Mouse (Mus musculus) ovary, postnatal 36 days (tissue): ENCODE data around the gene Mrps21.
A peak's percentile ranks its signal among the peaks of the same experiment; 100 is the strongest.
"Not testable (repeated sequence)": the region's sequence is repeated elsewhere in the genome, so short reads cannot be mapped to it uniquely, and the experiment has no call there.

Experiments used
- DNase-seq: peaks from one replicate; pipeline ENCODE4 v3.0.0; 2022; ENCODE audit warnings: low spot score, mixed read lengths

The Mrps21 gene

DNA sequence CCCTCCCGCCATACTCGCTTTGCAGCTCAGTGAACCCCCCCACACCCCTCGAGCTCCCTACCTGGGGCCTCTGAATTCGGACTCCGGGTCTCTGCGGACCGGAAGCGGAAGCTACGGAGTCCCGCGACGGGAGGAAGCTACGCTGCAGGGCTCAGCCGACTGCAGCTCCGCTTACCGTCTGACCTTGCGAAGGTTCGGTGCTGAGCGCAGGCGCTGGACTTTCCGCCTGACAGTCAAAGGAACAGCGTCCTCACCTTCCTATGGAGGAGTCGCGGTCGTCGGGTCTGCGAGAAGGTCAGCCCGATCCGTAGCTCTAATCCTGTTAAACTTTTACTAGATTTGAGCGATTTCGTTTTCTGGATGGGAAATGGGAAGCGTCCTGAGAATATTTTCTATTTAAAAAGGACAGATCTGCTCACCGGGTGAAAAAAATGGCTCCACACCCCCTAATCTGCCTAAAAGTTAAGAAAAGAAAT is at the start of gene Mrps21:
Gene Mrps21 (minus strand): TSS at position 128 of the 476 bp plus-strand sequence.
- DNase-seq = peak; percentile 86

DNA sequence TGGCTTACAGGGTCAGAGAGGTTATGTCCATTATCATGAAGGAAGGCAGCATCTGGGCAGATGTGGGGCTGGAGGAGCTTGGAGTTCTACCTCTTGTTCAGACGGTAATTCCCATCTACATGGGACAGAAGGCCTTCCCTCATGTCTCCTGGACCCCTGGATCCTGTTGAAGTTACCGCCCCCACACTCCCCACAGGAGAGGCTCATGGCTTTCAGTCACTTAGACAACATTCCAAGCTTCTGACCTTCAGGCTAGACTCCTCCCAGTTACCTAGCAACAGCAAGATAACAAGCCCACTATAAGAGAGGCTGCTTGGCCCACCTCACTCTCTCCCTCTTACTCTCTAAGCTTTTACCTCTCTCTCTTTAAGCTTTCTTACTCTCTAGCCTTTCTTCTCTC is 49.2 kb upstream of the Mrps21 start:
- DNase-seq = not testable (repeated sequence)

DNA sequence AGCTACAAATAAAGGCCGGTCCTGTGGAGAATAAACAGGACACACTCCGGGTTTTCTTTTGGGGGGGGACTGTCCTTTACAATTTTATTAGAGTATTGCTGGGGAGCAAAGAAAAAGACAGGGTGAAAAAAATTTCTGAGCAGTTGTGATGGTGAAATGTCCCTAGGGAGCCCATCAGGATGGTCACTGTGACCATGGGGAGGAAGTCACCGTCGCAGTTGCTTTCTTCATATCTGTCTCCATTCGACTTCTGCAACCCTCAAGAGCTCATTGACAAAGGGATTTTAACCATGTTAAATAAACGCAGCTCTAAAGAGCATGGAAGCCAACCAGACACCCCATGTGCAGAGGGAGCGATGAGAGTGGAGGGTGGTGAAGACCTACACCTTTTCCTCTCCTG is 45.4 kb upstream of the Mrps21 start:
- DNase-seq = no peak

DNA sequence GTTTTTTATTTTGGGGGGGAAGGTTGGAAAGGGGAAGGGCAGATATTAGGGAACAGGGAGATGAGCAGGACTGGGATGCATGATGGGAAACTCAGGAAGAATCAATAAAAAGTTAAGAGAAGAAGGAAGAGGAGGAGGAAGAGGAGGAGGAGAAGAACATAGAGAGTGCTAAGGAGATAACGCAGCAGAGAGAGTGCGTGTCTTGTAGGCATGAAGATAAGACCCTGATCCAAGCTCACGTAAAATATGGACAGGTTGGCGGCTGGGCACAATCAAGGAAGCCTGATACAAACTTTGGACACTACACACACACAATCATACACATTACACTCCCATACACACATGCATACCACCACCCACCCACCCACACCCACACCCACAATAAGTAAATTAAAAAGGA is 43.4 kb upstream of the Mrps21 start:
- no peak for DNase-seq

DNA sequence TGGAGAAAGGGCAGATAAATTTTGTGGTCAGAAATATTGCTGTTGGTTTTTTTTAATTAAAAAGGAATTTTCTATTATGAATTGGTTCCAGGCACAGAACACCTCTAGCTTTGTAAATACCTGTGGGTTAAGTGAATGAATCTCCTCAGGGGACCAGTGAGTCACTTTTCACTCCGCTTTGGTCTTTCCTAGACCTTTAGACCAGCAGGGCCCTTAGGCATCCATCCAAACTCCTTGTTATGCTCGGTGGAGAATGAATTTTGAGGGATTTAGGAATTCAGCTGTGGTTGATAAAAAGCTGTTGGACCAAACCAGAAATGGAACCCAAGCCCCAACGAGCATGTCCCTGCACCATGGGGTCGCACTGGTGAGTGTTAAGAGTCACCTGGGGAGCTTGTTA is 36.3 kb upstream of the Mrps21 start:
- no peak for DNase-seq

DNA sequence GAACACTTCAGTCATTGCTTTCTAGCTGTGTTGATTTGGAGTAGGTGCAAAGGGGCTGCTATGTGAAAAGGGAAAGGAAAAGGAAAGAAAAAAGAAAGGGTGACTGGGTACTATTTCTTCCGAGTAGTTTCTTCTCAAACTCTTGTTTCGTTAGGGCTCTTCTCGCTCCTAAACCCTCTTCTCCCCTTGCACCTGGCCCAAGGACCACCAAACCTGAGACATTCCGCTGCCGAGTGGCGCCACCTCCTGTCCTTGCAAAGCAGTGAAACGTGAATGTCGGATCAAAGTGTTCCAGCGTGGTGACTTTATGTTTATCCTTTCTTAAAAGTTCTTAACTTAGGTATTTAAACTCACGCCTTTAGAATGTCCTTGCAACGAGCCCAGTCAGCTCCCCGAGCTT is 35.5 kb upstream of the Mrps21 start:
- DNase-seq = peak; percentile 56

DNA sequence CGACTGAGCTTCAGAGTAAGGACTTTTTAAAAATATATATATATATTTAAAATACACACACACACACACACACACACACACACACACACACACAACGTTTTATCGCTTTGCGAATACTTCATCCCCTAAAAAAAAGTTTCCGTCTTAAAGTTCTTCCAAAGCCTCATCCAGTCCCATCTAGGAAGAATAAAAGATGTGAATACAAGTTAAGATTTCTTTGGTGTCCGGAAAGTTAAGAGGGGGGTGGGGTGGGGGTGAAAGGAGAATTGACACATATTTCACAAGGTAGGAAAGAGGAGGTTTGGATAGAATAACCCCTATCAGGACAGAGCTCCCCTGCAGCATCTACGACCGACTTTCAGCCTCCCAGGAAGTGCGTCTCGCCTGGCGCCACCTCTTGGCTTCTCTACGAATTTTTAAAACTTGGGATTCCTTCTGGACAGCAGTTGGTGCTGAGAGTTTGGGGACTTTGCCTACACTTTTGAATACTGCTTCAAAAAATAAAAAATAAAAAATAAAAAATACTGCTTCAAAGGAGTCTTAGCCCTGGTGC is 34.7 kb upstream of the Mrps21 start:
- DNase-seq = peak; percentile 61

DNA sequence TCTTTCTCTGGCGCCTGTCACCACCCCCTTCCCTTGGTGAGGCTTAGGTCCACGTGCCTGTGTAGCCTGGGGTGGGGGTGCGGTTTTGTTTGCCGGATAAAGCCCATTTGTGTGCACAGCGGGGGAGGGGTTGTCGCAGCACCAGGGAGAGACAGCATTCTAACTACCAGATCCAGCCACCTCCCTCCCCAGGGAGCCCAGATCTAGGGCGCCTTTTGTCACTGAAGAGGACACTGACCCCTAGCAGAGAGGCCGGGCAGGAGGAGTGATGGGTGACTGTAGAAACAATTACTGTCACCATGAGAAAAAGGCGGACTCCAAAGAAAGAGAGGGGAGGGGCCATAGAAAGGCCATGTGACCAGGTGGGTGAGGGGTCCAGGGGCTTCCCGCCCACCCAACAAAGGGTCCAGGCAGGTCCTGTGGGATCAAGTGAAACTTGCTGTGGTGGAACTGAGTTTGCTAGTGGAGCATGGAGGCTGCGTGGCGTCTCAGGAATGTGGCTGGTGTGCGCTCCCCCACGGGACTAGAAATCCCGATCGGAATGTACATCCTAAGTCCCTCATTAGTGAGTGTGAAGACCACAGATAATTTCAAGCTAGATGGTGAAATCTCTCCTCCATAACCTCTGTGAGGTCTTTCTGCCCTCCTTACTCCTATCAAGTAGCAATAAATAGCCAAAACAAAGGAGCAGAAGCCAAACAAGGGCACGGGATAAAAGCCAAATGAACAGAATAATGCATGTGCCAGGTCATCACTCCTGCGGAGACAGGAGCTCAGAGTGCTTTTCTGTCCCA is 34.0 kb upstream of the Mrps21 start:
- DNase-seq = peak; percentile 56

DNA sequence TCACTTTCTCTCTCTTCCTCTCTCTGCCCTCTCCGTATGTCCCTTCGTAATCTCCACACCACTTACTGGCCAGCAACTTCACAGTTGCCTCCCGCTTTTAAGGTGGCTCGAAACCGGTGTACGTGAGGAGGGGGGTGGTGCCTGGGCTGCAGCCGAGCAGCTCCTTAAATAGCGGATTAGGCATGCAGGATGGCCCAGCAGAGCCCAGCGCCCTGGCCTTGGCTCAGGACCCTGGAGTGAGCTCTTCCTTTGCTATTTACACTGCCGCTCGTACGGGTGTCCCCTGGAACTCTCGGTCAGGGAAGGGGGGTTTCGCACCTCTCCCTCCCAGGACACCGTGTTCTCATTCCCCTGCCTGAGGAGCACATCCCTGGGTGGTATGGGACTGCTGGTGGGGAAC is 33.2 kb upstream of the Mrps21 start, which contains the start of gene Car14:
Gene Car14 (minus strand): TSS at position 124 of the 400 bp plus-strand sequence.
- peak; percentile 55 for DNase-seq

DNA sequence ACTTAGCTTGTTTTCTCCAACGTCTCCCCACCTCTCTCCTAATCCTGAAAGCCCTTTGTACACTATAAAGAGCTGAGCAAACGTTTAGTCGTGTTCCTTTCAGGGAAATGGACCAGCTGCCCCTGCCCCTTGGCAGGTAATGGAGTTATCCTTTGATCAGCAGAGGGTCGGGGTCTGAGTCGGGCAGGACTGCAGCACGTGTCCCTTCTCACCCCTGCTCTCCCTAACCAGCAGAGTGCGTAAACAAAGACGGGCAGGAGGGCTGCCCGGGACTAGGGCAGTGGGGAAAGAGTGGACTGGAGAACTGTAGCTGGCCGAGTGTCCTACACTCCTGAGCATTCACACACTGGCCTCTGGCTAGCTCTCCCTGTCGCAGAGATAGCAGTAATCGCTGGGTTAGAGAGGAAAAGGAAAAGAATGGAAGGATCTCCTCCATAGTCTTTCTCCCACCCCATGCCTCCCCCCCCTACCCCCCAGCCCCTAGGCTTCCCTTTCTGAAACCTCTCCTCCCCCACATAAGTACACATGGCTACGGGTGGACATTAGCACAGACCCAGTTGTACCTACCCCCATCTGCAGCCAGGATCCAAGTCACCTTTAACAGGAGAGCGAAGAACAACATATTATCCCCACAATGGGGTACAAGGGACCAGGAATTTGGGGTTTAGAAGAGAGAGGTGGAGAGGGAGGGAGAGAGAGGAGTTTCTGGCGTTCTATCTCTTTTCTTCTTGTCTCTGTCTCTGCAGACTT is 32.6 kb upstream of the Mrps21 start:
- no peak for DNase-seq

DNA sequence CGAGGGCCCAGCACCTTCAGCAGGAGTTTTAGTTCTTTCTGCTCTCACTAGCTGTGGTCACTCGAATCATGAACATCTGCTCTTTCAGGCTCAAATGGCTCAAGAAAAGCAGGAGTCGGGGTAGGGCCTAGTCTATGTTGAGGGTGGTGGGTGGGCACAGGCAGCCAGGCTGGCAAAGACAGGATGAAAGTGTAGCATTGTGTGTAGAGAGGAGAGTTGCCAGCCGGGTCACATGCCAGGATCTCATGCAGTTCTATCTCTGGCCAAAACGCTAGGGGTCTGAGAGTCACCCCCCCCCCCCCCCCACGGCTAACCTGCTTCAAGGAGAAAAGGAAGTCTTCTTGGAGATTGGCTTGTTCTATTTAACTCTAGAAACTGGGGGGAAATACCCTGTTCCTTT is 31.3 kb upstream of the Mrps21 start:
- DNase-seq = no peak

DNA sequence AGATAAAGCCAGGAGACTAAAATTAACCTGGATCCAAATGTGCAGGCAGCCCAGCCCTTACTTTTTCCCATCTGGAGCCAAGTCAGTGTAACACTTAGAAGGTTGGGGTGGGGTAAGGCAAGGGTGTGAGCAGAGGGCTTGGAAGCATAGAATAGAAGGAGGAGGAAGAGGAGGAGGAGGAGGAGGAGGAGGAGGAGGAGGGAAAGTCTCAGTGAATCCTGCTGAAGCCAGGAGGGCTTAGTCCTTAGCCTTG is 31.0 kb upstream of the Mrps21 start:
- no peak for DNase-seq

DNA sequence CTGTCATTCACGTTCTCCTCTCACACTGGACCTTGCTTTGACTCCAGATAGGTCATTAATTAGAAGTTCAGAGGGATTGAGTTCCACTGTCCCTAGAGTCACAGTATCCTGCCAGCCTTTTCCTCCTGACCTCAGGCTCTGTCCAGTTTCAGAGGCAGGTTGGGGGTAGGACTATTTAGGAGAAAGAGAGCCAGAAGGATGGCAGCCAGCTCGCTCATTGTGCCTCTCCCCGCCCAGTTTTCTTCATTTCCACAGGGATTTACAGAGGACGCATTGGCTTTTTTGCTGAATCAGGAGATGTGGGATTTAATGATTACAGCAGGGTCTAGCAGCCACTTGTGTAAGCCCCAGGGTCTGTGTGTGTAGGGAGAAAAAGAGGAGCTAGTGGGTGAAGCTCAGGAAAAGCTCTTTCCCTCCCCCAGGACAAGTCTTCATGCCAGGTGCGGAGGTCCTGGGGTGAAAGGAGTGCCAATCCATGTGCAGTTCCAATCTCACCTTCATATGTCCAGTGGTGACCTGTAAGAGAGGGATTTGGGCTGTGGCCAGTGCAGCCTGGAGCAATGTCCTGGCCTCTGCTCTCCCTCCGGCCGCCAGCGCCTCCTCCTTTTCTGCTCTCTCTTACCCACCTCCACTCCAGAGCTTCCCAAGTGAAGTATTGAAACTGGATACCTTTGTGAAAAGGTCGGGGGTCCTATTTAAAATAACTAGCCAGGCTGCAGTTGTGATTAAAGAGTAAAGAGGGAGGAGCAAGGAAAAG is 30.5 kb upstream of the Mrps21 start:
- no peak for DNase-seq

DNA sequence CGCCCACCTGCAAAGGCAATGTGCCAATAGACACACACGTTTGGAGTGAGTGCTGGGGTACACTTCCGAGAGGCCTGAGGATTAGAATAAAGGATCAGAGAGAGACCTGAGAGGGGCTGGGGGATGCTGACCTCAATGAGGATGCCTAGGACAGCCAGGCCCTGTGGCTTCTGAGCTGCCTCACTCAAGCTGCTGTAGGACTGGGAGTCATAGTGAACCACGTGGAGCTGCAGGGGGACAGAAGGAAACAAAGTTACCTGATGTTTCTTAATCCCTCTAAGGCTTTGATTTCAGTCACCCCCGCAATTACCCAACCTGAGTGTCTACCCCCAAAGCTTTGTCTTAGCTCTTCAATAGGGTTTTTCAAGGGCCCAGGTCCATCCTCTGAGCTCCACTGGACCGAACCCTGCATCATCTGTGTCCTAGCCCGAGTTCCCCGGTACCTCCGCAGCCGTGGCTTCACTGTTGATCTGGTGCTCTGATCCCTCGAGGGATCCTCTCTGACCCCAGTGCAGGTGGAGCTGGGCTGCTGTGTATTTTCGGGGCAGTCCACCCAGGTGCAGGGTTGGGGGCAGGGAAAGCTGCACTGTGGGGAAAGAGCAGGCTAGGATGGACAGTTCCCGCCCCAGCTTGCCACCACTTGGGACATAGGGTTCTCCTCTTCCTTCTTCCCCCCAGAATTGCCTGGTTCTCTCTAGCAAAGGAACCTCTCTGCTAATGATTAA is 28.6 kb upstream of the Mrps21 start:
- no peak for DNase-seq

DNA sequence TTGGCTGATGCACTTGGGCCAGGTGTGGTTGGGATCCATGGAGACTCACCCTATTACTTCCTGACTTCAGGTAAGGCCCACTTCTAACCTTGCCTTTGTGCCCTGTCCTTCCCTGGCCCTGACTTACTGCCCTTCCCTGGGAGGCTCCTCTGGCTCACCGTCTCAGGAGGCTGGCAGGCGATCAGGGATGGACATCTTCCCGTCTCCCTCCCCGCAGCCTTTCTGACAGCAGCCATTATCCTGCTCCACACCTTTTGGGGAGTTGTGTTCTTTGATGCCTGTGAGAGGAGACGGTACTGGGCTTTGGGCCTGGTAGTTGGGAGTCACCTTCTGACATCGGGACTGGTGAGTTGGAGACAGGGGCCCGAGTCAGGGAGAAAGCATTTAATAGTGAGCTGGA is 24.2 kb upstream of the Mrps21 start:
- not testable (repeated sequence) for DNase-seq

DNA sequence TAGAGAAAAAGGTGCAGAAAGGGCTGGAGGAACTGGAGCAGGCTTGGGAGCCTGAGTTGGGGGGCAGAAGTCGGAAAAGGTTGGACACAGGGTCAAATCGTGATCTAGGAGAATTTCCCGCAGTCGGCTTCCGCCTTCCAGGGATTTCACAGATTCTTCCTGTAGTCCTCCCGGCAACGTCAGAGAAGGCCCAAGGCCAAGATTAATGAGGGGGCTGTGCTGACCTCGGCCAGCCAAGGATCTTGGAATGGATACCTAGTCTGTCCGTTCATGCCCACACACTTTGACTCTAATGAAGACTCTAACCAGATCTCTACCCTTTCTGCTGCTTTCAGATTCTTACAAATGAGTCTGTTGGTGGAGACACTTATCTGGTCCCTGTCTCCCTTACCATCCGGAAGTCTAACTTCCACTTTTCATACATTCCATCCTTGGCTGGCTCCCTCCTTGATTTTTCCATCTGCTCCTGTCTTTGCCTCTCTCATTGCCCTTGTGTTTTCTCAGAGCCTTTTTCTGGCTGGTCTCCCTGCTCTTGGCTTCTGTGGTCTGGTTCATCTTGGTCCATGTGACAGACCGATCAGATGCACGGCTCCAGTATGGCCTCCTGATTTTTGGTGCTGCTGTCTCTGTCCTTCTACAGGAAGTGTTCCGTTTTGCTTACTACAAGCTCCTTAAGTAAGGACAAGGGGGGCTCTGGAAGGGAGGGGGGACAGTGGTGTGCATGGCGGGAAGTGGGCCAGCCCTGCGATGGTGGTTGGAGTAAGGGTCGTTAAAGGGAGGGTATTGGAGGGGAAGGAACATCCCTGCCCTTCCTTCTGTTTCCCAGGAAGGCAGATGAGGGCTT is 23.2 kb upstream of the Mrps21 start:
- peak; percentile 68 for DNase-seq

DNA sequence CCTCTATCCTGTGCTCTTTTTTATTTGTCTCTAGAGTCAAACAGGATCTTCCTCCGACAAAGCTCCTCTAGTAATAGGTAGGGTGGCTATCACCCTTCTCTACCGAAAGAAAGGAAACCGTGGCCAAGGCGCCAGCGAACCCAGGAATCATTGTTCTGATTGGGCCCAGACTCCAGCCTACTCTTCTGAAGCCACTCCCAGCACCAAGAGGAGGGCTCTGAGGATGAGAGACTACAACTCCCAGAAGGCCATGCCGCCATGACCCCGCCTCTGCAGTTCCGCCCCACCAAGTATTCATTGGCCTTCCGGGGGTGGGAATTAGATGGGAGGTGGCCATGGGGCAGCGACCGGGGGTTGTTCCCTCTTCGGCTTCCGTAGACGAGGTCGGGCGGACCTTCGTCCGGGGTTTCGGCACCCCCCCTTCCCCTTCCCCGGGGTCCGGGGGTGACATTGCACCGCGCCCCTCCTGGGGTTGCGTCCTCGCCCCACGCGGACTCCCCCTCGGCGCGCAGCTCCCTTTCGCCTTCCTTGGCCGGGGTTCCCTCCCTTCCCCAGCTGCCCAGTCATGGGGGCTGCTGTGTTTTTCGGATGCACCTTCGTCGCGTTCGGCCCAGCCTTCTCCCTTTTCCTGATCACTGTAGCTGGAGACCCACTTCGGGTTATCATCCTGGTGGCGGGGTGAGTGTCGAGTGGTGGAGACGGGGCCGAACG is 22.4 kb upstream of the Mrps21 start, which contains the start of gene Aph1a:
Gene Aph1a (plus strand): TSS at position 364 of the 711 bp plus-strand sequence.
- DNase-seq = peak; percentile 94

DNA sequence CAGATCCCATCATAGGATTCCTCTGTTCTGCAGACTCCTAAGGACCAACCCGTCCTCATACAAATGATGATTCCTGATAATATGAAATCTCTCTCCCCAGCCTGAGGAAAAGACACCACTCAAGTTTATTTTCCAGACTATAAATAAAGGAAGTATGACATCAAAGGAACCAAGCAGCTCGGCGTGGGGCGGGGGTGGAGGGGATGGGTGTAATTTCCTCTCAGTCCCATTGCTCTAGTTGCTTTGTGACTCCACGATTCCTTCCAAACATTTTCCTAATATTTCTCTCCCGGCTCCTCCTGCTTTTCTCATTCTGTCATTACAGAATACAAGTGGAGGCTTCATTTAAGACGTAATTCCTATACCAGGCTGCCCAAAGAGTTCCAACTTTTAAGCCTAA is 21.8 kb upstream of the Mrps21 start:
- no peak for DNase-seq

DNA sequence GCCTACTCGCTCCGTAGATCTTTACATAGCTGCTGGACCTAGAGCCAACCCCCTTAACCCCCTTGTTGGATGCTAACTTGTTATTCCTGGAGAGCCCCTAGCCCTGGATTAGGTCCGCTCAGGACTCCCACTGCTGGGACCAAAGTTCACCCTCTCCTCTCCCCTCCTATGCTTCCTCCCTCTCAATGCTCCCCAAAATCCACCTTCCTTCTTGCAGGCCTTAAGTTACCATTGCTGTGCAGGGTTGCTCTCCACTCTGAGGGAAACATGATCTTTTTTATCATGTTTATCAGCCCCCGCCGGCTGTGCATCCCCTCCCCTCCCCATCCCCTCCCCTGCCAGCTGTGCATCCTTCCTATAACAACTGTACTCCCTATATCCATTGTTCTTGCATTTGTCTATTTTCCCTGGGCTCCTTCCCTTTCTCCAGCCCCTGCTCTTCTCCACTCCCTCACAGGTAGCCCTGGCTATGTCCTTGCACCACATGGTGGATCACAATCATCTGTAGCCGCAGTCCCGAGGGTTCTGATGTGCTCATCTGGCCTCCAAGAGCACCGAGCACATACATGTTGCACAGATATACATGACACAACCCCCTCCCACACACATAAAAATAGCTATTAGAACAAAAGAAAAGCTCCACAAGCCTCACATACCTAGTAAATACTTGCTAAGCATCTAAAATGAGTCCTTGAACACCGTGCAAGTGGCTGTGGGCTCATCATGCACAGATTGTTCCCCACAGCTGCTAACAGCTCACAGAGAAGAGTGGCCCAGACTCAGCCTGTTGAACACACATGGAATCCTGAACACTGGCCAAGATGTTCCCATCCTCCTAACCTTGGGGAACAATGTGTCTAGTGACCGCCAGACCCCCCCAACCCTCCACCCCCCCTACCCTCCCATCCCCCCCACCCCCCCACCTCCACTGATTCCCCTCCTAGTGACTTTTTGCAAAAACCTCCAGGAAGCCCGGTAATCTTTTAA is 21.0 kb upstream of the Mrps21 start:
- DNase-seq = no peak
